Mouse (Mus musculus): ENCODE measurements around the gene Tlcd2.
"Not testable (repeated sequence)": the region's sequence is repeated elsewhere in the genome, so short reads cannot be mapped to it uniquely, and the experiment has no call there.

Tlcd2 gene

DNA sequence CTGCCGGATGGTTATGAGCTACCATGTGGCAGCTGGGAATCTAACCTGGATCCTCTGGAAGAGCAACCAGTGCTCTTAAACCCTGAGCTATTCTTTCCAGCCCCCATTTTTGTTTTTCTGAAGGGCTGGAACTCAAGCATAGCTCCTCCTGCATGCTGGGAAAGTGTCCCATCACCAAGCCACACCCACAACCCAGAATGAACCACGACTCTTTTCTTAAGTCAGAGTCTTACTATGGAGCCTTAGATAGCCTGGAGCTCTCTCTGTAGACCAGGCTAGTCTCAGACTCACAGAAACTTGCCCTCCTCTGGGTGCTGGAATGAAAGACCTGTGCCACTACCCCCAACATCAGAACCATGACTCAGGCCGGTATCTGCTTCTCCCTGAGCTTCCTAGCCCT is 12.9 kb upstream of the Tlcd2 start:
- intact Hi-C loops (cut with DNase I), result no loop called here

DNA sequence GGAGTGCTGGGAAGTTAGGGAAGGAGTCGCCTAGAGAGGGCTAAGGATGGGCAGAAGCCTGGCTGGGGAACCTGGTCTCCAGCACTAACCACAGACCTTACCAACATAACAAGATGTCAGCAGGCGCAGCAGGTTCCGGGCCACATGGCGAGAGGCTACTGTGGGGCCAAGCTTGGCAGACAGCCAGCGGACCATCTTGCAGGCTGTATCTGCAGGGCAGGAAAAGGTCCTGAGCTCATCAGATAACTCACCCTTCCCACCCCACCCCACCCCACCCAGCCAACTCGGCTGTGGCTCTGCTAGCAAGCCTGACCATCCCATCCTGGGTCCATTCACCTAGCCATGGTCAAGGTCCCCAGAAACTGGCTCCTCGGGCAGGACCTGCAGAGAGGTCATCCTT is 11.8 kb upstream of the Tlcd2 start:
- intact Hi-C loops (cut with DNase I), result loop anchor here (5.0 kb wide), 1 partner anchor 63 kb away; the partner anchor contains the start of genes Rilp and Scarf1

DNA sequence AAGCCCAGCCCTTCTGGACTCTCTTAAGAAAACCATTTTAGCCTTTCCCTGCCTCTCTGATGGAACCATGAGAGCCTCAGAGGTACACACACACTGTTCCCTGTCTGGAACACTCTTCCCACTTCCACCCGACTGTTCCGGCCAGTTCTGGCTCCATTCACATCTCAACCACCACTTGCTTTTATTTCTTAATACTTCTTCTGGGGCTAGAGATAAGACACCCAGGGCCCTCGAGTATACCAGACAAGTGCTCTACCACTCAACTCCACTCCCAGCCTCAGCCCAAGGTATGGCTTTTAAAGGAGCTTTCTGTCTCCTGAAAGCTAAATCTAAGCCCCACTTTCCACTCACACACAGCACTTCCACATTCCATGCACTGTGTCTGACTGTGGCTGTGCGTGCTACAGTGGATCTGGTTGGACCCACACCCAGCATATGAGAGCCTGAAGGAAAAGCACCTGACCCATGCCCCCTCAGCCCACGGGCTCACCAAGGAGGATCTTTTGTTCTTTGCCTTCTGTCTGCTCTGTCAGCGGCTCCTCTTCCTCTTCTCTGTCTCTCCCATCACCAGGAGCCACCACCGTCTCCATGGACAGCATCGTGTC is 11.1 kb upstream of the Tlcd2 start:
- intact Hi-C loops (cut with DNase I), result loop anchor here (5.0 kb wide), 1 partner anchor 62 kb away; the partner anchor contains the start of genes Rilp and Scarf1

DNA sequence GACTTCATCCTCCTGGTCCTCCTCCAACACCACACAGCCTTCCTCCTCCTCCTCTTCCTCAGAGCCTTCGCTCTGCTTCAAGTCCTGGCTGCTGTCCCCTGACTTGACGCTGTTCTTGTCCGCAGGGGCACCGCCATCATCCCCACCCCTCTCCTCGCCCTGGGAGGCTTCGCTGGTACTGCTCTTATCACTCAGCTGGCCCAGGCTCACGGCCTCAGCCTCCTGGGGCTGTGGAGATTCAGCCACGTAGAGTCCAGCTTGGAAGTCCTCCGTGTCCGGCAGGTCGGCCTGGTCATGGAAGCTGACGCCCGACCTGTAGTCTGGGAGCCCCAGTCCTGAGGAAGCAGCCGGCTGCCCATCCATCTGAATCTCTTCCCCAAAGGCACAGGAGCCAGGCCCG is 10.6 kb upstream of the Tlcd2 start:
- intact Hi-C loops (cut with DNase I), result loop anchor here (5.0 kb wide), 1 partner anchor 61 kb away; the partner anchor contains the start of genes Rilp and Scarf1

DNA sequence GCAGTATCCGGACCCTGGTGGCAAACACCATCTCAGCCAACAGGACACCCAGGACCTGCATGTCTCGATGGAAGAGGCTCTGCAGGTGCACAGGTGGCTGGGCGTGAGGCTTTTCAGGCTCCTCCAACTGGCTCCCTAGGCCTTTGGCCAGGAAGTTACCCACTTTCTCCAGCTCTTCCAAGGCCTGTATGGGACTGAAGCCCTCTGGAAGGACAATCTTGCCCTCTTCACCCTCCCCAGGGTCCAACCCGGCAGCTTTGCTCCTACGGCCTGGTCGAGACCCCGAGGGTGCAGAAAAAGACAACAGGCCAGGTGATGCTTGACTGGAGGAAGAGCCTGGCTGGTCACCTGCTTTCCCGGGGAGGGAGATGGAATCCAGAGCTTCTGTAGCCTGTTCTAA is 9.4 kb upstream of the Tlcd2 start:
- intact Hi-C loops (cut with DNase I), result loop anchor here (5.0 kb wide), 1 partner anchor 60 kb away; the partner anchor contains the start of genes Rilp and Scarf1

DNA sequence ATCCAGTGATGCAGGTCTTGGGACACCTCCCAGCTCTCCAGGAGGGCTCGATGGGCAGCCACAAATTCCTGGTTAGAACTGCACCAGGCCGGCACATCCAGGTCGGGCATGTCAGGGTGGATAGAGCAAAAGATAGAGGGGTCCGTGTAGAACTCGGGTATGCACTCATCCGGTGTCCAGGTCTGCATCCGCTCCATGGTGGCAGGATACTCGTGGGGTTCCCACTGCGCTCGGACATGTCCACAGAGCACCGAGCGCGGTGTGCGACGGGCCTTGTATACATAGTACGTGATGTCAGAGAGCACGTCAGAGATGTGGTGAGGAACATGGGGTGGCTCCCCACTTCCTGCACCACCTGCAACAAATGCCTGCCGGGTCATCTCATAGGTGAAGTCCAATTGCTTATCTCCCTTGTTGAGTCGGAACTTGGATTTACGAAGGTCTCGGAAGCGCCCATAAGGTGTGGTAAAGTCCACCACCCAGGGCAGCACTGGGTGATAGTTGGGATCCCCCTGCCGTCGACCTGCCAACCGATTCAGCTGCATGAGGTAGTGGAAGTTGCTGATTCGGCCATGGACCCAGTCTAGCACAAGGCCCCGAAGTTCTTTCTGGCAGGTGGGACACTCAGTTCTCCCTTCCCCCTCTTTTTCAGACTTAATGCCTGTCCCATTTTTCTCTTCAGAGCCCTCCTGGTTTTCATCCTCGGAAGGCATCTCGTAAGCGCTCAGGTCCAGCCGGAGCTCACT is 8.5 kb upstream of the Tlcd2 start:
- intact Hi-C loops (cut with DNase I), result loop anchor here (5.0 kb wide), 1 partner anchor 59 kb away; the partner anchor contains the start of genes Rilp and Scarf1

DNA sequence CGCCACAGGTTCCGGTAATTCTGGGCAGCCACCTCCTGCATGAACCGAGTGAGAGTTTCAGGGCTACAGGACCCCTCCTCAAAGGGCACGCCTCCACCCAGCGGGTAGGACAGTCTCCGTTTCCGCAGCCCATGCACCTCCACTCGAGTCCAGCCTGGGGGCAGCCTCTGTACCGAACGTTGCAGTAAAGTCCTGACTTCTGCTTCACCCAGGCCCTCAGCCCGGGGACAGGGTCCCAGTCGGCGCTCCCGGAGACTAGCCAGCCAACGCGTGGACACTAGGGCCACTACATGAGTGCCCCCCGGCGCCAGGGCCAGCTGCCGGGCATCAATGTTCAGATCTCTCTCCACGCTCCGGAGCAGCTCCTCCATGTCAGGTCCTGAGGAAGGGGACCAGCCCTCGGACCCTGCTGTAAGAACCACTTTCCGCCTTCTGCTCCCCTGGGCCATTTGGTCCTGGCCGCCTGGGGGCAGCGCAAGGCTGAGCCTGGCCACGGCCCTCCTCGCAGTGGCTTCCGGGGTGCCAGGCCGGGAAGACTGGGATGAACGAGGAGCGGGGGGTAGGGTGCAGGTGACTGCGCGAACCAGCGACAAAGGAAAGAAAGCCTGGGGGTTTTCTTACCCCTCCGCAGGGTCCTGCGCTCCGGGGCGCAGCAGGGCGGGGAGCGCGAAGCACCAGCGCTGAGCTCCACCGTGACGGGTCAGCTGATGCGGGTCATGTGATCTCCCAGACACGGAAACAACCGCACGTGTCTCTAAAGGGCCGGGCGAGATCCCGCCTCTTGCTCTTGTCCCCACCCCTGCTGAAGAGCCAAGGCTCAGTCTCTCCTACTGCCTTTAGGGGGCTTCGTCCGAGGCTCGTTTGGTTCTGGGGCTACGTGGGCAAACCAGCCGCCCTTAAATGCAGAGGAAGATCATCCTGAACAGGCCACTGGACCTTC is 7.3 kb upstream of the Tlcd2 start, which contains the start of gene Wdr81:
Gene Wdr81, minus strand, starts transcription at position 727 of the 940 bp plus-strand sequence.
- intact Hi-C loops (cut with DNase I), result loop anchor here (5.0 kb wide), 1 partner anchor 58 kb away; the partner anchor contains the start of genes Rilp and Scarf1

DNA sequence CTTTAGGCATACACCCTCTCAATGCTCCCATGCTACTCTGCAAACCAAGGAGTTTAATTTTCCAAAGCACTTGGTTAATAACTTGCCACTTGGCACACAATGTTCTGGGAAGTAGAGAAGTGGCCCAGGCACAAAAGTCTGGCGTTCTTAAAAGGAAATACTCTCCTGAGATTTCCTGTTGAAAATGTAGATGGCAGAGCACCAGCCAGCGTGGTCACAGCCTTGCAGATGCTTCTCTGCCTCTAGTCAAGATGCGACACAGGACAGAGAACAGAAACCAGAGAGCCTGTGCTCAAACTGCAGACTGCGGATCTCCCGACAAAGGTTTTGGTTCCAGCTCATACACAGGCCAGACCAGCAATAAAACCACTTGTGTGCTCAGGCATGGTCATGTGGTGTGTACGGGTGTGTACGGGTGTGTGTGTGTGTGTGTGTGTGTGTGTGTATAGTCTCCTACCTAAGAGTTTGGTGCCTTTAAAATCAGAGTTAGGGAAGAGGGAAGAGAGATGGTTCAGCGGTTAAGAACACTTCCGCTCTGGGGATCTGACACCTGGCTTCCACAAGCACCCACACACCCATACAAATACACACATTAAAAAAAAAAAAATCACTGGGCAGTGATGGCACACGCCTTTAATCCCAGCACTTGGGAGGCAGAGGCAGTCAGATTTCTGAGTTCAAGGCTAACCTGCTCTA is 6.3 kb upstream of the Tlcd2 start:
- intact Hi-C loops (cut with DNase I), result no loop called here

DNA sequence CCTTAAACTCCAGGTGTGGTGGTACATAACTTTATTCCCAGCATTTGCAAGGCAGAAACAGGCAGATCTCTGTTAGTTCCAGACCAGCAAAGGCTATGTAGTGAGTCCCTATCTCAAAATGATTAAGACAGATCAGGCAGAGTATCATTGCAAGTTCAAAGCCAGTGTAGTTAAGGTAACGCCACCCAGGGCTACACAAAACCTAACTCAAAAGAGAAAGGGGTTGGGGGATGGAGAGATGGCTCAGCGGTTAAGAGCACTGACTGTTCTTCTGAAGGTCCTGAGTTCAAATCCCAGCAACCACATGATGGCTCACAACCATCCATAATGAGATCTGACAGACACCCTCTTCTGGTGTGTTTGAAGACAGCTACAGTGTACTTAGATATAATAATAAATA is 5.5 kb upstream of the Tlcd2 start:
- intact Hi-C loops (cut with DNase I), result not testable (repeated sequence)

DNA sequence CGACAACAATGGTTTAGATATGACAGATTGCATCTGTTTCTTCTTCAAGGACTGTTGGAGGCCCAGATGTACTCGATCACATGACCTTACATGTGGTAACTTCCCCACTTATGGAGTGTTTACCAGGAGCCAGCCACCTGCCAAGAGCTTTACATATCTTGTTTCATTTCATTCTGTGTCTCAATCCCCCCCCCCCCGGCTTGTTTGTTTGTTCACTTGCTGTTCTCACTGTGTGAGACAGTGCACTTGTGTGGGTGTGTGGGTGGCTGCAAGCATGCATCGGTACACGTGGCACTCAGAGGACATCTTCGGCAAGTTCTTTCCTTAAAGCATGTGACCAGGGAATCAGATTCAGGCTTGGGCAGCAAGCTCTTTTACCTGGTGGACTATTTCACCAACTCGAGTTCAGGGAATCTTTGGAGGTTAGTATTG is 5.1 kb upstream of the Tlcd2 start:
- intact Hi-C loops (cut with DNase I), result no loop called here

DNA sequence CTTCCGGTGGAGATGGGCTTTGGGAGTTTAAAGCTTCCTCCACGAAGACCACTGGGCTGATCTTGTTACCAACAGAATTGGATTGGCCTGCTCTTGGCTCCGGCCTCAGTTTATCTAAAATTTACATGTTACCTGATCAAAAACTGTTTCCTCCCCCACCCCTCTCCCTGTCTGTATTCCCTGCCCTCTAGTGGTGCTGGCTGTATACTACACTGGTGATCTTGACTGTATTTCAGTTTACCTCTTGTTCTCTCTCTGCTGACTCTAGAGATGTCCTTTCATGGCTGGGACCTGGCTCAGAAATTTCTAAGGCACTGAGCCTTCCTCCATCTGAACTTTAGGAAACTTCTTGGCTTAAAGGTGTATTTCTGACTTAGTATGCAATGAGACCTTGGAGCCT is 3.3 kb upstream of the Tlcd2 start:
- intact Hi-C loops (cut with DNase I), result no loop called here

DNA sequence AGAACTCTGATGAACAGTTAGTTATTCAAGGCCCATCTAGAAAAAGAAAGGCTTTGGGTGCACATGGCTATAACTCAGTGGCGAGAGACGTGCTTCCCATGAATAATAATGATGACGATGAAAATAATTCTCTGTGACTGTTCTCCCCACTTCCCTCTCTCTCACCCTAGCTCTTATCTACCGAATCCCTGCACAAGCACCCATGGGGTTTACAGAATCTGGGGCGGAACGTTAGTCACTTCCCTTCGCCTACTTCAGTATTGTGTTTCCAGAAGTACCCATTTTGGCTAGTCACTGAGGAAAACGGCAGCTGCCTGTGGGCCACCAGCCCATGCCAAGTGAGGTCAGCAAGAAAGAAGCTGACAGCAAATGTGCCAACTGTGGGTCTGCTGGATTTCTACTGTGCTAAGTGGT is 2.9 kb upstream of the Tlcd2 start:
- intact Hi-C loops (cut with DNase I), result no loop called here

DNA sequence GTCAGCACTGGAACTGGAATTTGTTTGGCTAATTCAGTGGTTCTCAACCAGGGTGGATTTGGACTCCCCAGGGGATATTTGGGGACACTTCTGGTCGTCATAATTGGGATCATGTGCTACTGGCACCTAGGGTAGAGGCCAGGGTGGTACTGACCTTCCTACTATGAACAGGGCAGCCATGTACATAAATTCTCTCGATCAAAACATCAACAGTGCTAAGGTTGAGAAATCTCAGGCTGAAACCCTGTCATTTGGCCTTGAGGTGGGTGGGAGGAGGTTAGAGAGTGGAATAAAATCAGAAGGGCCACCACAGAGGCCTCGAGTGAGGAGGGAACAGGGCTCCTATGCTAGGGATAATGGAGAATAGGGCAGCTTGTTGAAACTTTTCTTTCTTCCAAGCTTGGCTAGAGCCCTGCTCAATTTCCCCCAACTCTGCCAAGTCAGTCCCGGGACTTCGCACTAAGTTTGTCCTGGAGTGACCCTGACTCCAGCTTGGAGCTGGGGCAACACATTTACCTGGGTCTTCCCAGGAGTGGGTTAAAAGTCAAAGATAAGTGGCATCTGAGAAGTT is 2.3 kb upstream of the Tlcd2 start:
- intact Hi-C loops (cut with DNase I), result no loop called here

DNA sequence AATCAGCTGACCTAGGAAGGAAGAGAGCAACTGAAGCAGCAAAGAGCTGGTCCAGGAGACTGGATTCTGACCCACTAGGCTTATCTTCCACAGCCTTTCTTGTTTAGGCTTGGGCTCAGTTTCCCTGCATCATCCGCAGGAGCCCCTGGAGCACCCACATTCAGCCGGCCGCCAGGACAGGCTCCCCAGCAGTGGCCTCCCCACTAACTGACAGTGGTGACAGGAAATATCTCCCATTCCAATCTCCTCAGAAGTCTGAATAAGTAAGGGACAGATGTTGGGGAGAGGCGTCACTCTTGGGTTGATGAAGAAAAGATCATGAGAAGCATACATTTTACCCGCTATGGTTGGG is 1.8 kb upstream of the Tlcd2 start:
- intact Hi-C loops (cut with DNase I), result no loop called here

DNA sequence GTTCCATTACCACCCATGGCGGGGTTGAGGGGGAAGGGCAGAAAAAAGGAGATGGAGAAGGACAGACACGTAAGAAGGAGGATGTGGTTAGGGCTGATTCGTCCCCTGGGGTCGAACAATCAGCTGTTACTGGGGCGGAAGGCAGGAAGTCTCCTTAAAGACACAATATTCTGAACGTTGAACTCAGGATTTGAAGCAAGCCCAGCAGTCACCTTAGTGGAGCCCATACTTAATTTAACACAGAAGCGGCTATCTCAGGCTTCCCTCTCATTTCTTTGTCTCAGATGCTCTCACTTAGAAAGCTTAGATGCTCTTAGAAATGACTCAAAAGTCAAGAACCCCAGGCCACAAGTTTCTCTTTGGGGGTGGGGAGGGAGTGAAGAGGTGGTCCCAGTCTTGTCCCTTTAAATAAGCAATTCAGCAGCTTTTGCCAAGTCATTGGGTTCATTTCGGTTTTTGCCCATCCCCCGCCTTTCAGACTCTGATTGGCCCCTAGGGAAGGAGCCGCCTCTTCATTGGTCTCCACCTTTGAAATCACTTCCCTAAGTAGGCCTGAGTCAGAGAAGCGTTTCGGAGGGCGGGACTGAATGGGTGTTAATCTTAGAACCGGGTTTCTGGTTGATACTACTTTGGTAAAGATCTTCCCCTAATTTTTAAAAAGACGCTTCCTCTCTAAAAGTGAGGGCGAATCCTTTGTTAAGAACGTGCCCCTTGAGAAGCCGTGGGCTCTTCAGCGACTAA is 1.2 kb upstream of the Tlcd2 start:
- intact Hi-C loops (cut with DNase I), result no loop called here

DNA sequence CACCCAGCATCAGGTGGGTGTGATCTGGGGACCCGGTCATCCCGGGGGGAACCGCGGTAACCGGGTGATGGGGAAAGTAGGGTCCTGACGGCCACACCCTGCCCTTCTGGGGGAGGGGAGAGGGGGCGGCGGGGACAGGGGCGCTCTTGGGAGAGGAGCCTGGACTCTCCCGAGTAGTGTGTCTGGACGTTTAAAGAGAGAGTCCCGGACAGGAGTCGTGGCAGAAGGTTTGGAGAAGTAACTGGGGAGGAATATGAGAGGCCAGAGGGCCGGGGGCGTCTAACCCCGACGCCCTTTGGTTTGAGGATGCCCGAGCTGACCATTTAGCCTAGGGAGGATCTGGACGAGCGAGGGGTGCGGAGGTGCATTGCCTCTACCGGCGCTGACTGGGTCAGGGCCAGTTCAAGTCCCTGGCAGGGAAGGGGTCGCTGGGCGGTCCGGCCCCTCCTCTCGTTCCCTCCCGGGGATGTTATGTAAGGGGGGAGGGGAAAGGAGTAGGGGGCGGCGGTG is 283 bp downstream of the Tlcd2 start:
- intact Hi-C loops (cut with DNase I), result no loop called here

DNA sequence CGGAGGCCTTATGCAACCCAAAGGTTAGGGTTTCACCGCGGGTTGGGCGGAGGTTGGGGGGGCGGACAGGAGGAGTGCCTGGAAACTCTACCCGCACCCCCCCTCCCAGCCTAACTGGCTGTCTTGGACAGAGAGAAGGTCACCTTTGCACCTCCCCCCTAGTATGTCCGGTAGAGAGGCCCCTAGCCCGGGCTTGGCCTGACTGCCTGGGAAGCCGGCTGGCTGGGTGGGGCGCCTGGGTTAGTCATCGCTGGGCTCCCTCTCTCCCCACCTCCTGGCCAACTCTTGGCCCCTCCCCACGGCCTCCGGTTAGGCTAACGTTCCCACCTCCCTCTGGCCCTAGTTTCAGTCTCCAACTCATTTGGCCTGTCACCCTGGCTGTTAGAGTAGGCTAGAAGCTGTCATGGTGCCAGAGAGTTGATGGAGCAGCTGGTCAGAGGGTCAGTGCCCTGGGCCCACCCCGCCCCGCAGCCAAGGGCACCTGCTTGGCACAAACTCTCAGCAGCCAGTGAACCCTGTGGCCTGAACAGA is 803 bp downstream of the Tlcd2 start:
- intact Hi-C loops (cut with DNase I), result no loop called here

DNA sequence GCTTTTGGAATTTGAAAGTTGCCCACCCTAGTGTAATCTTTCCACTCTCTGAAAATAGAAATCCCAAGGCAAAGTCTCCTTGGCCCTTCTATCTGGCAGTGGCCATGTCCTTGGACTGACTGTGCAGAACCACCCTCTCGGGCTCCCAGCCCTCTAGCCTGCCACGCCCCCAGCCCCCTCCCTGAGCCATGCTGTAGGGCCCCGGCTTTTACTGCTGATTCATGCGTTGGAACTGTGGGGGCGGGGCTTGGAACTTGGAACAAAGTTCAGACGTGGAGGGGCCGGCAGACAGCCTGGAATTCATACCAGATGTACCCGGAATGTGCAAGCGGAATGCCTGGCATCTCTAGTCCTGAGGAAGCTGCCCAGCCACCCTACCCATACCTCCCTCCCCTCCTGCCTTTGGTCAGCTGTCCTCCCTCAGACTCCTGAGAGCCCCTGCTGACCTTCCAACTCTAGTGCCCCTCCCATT is 1.4 kb downstream of the Tlcd2 start:
- intact Hi-C loops (cut with DNase I), result no loop called here

DNA sequence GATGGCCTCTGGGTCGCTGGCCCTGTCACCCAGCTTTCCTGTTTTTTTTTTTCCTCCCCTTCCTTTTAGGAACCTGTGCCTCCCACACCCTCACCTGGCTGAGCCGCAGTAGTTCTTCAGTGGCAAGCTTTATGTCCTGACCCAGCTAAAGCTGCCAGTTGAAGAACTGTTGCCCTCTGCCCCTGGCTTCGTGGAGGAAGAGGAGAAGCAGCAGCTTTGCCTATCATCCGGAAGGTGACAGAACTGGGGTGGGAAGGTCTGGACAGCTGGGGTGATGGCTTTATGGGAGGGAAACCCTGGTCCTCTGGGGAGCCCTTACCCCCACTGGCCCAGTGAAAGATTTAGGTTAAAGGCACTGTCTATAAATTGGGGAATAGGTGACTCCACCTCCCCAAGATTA is 2.1 kb downstream of the Tlcd2 start:
- intact Hi-C loops (cut with DNase I), result no loop called here

All from adrenal gland (tissue).